Mouse (Mus musculus): ENCODE measurements around the gene Col15a1. TPM values are rescaled to one million over a fixed set of nuclear protein-coding genes. Genes with fewer than 3 reads are reported as not detected.

The Col15a1 gene
- polyA plus RNA-seq, 1 experiment from 2014 or later: 0.62 TPM

DNA sequence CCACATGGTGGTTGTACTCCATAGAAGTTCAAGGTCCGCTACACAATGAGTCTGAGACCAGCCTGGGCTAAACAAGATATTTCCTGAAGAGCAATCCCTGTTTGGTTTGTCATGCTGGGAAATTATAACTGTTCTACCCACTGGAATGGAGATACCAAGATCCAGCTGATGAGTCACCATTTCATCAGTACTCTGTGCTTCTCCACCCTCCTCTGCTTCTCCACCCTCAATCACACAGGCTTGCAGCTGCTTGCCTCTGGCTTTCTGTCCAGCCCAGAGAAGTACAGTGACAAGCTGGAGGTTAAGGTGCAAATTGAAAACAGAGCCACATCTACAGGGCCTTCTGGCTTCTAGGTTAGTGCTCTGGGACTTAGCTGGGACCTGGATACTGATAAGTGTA is 10.9 kb downstream of the Col15a1 start:
- no peak overlapping the region for H3K4me3 ChIP-seq (ENCODE audit: inconsistent target)
- no peaks in the 10 kb centered on the region for H3K36me3 ChIP-seq (ENCODE audit: inconsistent target)
- no peaks in the 10 kb centered on the region for H3K79me2 ChIP-seq (ENCODE audit: inconsistent target)
- no peak overlapping the region for H3K27ac ChIP-seq
- WGBS (ENCODE audit: missing documents): 95% methylated on average over 1 of the region's 1 CpGs

DNA sequence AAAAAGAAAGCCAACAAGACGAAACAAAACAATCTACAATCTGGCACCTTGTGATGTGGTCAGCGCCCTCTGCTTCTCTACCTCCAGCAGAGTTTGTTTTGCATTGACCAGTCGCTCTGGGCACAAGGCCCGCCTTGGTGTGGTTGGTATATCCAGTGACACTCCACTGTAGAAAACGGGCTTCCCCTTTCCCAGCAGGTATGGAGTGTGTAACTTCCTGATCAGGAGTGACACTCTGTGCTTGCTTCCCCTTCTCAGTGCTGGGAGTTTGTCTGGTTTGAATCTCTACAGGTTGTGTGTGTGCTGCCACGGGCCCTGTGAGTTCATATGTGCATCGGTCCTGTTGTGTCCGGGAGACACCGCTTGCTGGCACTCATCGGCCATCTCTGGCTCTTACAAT is 11.4 kb downstream of the Col15a1 start:
- WGBS (ENCODE audit: missing documents): 49% methylated on average over 10 of the region's 10 CpGs
- H3K79me2 ChIP-seq (ENCODE audit: inconsistent target): no peaks in the 10 kb centered on the region
- H3K27ac ChIP-seq: no peak overlapping the region
- H3K36me3 ChIP-seq (ENCODE audit: inconsistent target): no peaks in the 10 kb centered on the region
- H3K4me3 ChIP-seq (ENCODE audit: inconsistent target): no peak overlapping the region

DNA sequence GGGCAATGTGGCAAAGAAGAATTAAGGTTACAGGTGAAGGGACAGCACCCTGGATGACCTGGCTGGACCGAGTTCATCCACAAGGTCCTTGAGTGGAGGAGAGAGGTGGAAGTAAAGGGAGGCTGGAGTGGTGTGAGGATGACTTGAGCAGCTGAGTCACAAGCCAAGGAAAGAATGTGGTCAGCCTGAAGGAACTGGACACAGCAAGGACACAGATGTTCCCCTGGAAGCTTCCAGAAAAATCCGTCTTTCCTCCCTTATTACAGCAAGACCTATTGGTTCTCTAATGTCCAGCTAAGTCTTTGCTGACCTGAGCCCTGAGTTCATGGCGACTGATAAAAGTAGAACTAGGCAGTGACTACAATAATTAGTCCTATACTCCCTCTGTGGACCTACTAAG is 12.6 kb downstream of the Col15a1 start:
- H3K79me2 ChIP-seq (ENCODE audit: inconsistent target): no peaks in the 10 kb centered on the region
- H3K36me3 ChIP-seq (ENCODE audit: inconsistent target): no peaks in the 10 kb centered on the region
- no peak overlapping the region for H3K27ac ChIP-seq
- WGBS (ENCODE audit: missing documents): 94% methylated on average over 3 of the region's 3 CpGs
- H3K4me3 ChIP-seq (ENCODE audit: inconsistent target): no peak overlapping the region

DNA sequence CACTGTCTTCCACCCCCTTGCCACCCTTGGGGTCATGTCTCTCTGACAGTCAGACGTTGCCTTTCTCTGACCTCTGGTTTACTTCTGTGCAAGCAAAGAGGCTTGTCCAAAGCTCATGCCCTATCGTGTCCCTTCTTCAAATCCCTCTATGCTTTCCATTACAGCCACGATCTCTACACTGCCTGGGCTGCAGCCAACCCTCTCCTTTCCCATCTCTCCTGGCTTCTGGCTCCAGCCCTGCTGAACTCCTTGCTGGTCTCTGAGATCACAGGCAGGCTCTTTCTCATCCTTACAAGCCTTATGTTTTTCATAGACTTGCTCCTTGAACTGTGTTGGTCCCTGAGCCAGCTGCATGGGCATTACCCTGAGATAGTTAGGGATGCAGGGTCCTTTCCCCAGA is 14.2 kb downstream of the Col15a1 start:
- no peak overlapping the region for H3K4me3 ChIP-seq (ENCODE audit: inconsistent target)
- no peaks in the 10 kb centered on the region for H3K79me2 ChIP-seq (ENCODE audit: inconsistent target)
- H3K27ac ChIP-seq: no peak overlapping the region
- WGBS (ENCODE audit: missing documents): 93% methylated on average over 3 of the region's 3 CpGs
- no peaks in the 10 kb centered on the region for H3K36me3 ChIP-seq (ENCODE audit: inconsistent target)

DNA sequence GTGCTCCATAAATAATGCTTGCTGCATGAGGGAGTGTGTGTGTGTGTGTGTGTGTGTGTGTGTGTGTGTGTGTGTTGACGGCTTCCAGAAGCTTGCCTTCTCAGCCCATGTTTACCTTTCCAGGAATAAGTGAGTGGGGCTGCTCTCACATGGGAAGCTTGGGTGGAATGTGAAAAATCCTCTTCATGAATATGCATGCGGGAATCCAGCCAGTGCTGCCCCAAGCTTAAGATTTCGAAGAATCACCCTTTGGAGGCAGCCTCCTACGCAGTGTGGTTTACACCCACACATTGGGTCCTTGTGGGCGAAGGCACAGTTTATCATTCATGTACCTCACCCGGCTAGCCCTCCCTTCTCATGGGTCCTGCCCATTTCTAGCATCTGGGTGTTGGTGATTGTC is 18.0 kb downstream of the Col15a1 start:
- H3K4me3 ChIP-seq (ENCODE audit: inconsistent target): no peak overlapping the region
- H3K36me3 ChIP-seq (ENCODE audit: inconsistent target): no peaks in the 10 kb centered on the region
- H3K27ac ChIP-seq: no peak overlapping the region
- 95% methylated on average over 6 of the region's 6 CpGs for WGBS (ENCODE audit: missing documents)
- no peaks in the 10 kb centered on the region for H3K79me2 ChIP-seq (ENCODE audit: inconsistent target)

DNA sequence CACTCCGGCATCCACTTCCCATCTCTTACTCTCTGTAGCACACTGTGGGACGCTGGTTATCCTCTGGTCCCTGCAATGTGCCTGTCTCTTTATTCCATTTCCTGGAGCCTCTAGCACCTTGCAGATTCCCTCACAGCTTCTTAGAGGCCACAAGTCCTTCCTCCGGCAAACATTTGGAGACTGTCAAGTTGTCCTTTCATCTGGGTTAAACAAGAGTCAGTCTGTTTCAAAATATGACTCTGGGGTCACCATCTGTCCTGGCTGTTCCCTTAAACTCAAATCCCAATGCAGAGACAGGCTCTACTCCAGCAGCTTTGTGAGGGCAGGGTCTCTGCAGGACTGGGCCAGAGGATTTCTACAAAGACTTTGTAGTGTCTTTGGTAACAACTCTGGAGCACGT is 19.1 kb downstream of the Col15a1 start:
- WGBS (ENCODE audit: missing documents): 92% methylated on average over 4 of the region's 4 CpGs
- no peak overlapping the region for H3K27ac ChIP-seq
- H3K36me3 ChIP-seq (ENCODE audit: inconsistent target): no peaks in the 10 kb centered on the region
- H3K4me3 ChIP-seq (ENCODE audit: inconsistent target): no peak overlapping the region
- no peaks in the 10 kb centered on the region for H3K79me2 ChIP-seq (ENCODE audit: inconsistent target)

DNA sequence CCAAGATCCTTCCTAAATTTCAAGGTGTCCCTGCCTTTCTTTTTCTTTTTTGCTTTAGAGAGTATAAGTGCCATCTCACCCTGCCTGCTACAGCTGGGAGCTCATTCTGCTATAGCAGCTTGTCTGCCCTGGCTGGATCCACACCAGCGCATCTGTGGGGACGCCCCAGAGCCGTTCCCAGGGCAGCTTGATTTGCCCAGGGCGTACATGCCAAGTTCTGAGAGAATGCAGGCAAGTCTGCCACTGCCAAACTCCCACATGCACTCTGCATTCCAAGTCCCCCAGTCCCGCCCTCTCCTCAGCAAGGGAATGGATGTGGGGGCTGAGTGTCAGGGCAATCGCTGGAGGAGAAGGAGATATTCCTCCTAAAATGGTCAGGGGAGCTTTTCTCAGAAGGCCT is 19.8 kb downstream of the Col15a1 start:
- 86% methylated on average over 6 of the region's 6 CpGs for WGBS (ENCODE audit: missing documents)
- Histone ChIP-seq H3K79me2 (ENCODE audit: inconsistent target) (no peaks in the 10 kb centered on the region), H3K36me3 (ENCODE audit: inconsistent target) (no peaks in the 10 kb centered on the region), H3K4me3 (ENCODE audit: inconsistent target) (no peak overlapping the region), H3K27ac (no peak overlapping the region)

DNA sequence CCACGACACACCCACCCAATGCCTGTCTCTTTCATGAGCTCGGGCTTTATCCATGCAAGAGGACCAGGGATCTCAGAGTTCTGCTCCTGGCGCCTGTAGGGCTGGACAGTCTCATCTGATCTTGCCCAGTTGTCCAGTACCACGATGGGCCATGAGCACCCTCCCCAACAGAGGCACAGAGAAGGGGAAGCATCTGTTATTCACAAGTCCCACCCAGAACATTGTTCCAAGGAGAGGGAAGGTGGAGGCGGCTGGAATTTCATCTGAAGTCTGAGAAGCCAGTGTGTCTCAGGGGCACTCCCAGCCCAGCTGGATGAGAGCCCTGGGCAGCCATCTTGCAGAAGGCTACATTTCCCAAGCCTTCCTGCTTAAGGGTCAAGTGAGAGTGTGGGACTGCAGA is 21.0 kb downstream of the Col15a1 start:
- Histone ChIP-seq H3K79me2 (ENCODE audit: inconsistent target) (no peaks in the 10 kb centered on the region), H3K27ac (no peak overlapping the region), H3K36me3 (ENCODE audit: inconsistent target) (no peaks in the 10 kb centered on the region), H3K4me3 (ENCODE audit: inconsistent target) (no peak overlapping the region)
- 91% methylated on average over 5 of the region's 5 CpGs for WGBS (ENCODE audit: missing documents)

DNA sequence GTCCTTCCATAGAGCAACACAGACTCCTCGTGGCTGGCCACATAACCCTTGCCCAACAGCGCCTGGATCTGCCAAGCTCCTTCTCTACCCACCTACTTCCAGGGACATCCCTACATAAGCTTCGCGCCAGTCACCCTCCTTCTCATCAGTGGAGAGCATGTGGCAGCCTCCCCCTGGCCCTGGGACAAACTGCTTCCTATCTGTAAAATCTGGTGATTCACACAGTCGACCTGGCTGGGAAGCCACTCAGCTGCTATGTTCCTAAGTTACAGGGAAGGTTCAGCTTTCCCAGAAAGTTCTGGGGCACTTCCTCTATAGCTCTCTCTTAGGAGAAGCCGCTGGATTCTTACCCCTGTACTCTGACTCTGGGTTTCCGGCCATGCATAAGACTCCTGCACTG is 22.5 kb downstream of the Col15a1 start:
- no peaks in the 10 kb centered on the region for H3K79me2 ChIP-seq (ENCODE audit: inconsistent target)
- H3K27ac ChIP-seq: no peak overlapping the region
- no peak overlapping the region for H3K4me3 ChIP-seq (ENCODE audit: inconsistent target)
- 83% methylated on average over 7 of the region's 7 CpGs for WGBS (ENCODE audit: missing documents)
- no peaks in the 10 kb centered on the region for H3K36me3 ChIP-seq (ENCODE audit: inconsistent target)

DNA sequence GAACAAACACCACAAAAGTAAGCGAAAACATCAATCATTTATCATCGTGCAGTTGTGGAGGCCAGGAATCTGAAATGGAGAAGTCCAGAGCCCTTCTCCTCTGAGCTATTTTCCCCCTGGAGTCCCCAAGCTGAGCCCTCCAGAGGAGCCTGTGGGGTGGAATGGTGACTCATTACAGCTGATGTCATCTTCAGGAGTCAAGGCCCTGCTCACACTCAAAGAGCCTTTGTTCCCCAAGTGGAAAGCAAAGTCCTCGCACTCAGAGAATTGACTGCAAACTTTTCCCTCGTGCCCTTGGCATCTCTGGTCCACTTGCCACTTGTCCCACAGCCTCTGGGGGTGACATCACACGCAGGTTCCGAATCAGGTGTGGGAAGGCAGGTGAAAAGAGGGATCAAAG is 23.4 kb downstream of the Col15a1 start:
- no peaks in the 10 kb centered on the region for H3K36me3 ChIP-seq (ENCODE audit: inconsistent target)
- WGBS (ENCODE audit: missing documents): 85% methylated on average over 6 of the region's 6 CpGs
- no peak overlapping the region for H3K4me3 ChIP-seq (ENCODE audit: inconsistent target)
- no peaks in the 10 kb centered on the region for H3K79me2 ChIP-seq (ENCODE audit: inconsistent target)
- no peak overlapping the region for H3K27ac ChIP-seq

DNA sequence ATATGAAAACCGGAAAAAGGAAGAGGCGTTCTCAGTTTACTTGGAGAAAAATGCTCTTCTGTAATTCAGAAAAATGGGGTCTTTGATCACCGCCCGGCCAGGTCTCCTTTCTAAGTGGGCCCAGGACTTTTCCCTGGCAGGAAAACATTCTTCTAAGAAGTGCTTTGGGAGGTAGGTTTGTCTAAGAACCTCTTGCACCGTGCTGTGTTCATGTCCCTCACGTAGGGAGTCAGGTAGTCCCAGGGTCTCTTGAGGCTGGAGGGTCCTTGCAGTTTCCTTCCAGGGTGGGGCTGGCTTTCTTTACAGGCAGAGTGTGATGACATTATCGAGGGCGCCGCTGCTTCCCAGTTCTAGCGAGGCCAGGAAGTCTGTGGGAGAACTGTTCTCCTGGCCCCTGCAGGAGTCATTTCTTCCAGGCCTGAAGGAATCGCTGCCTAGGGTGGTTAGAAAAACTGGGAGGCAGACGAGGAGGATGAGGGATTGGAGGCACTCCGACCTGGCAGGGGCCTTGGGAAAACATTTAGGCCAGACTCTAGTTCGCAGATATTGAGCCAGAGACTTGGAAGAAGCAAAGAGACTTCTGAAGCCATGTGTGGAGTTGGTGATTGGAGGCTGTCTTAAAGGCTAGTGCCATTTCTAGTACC is 25.4 kb downstream of the Col15a1 start:
- Histone ChIP-seq H3K27ac (no peak overlapping the region), H3K4me3 (ENCODE audit: inconsistent target) (no peak overlapping the region), H3K36me3 (ENCODE audit: inconsistent target) (no peaks in the 10 kb centered on the region), H3K79me2 (ENCODE audit: inconsistent target) (no peaks in the 10 kb centered on the region)
- WGBS (ENCODE audit: missing documents): 91% methylated on average over 14 of the region's 14 CpGs

DNA sequence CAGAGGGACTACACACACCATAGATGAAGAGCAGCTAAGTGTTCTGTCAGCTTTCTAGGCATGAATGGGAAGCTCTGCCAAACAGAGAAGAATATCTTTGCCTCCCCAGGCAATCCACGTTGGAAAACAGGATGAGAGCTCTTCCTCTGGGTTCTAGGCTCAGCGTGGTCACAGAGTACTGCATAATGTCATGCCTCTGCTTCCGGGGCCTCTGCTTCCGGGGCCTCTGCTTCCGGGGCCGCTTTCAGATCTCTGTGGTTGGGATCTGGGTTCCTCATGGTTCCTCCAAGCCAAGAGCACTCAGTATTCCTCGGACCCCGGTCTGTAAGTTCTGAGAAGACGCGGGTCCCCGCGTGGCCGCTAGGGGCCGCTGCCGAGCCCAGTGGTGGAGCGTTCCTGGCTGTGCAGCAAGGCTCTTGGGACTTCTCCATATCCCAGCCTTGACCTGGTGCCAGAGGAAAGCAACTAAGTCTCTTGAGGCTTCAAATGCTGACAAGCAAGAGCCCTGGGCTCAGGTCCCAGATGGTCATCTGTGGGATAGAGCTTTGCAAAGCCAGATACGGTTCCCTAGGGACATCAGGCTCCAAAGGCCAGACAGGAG is 26.8 kb downstream of the Col15a1 start:
- Histone ChIP-seq H3K4me3 (ENCODE audit: inconsistent target) (no peak overlapping the region), H3K36me3 (ENCODE audit: inconsistent target) (no peaks in the 10 kb centered on the region), H3K27ac (no peak overlapping the region), H3K79me2 (ENCODE audit: inconsistent target) (no peaks in the 10 kb centered on the region)
- 13% methylated on average over 17 of the region's 17 CpGs for WGBS (ENCODE audit: missing documents)

DNA sequence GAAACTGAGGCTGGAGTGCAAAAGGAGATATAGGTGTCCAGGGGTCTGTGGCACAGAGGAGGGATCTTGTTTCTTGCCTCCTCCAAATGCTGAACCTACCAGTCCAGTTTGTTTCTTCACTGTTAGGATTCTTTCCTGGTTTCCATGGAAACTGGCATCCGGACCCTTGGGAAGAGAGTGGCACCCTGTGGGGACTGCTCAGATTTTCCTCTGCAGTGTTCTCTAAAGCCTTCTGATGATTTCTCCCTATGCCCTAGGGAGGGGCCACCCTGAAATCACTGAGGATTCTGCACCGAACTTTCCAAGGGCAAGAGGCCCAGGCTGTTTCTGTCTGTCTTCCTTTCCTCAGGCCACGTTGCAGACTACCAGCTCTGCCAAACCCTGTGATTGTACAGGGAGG is 27.4 kb downstream of the Col15a1 start:
- Histone ChIP-seq H3K4me3 (ENCODE audit: inconsistent target) (no peak overlapping the region), H3K36me3 (ENCODE audit: inconsistent target) (no peaks in the 10 kb centered on the region)
- WGBS (ENCODE audit: missing documents): 75% methylated on average over 3 of the region's 3 CpGs

DNA sequence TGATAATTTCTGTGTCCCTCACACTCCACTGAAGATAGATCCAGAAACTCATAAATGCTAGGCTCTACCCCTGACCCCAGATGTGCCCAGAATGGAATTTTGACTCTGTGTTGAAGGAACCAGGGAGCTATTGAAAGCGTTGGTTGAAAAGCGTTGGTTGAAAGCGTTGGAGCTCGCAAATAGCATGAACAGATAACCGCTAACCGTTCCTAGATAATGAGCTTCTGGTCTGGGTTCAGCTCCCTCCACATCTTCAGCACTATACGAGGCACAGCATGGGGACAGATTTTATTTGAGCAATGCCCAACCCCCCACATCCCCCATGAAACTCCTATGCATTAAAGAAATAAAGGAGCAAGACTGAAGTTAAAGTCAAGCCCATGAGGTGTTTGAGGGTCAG is 28.1 kb downstream of the Col15a1 start:
- Histone ChIP-seq H3K79me2 (ENCODE audit: inconsistent target) (no peaks in the 10 kb centered on the region), H3K27ac (no peak overlapping the region), H3K4me3 (ENCODE audit: inconsistent target) (no peak overlapping the region), H3K36me3 (ENCODE audit: inconsistent target) (no peaks in the 10 kb centered on the region)
- 96% methylated on average over 7 of the region's 7 CpGs for WGBS (ENCODE audit: missing documents)

More for the DNA sequence above, 27.4 kb downstream of the Col15a1 start:
- Histone ChIP-seq H3K27ac (no peak overlapping the region), H3K79me2 (ENCODE audit: inconsistent target) (no peaks in the 10 kb centered on the region)

DNA sequence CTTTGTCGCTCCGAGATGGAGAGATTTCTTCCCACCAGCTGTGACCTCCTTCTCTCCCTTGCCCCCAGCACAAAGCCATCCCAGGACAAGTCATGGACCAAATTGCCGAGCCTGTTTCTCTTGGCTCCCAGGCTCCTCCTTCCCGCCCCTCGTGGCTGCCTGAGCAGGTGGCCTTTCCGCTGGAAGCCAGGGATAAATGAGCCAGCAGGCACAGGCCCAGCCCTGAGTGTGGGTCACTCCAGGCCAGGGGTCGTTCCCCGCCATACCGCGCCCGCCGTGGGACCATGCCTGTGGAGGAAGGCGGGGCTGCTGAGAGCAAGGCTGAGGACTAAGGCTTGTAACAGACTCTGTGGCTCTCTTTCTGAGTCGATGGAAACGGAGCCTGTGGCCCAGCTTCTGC is 29.3 kb downstream of the Col15a1 start:
- Histone ChIP-seq H3K4me3 (ENCODE audit: inconsistent target) (no peak overlapping the region), H3K27ac (no peak overlapping the region), H3K79me2 (ENCODE audit: inconsistent target) (no peaks in the 10 kb centered on the region), H3K36me3 (ENCODE audit: inconsistent target) (no peaks in the 10 kb centered on the region)
- 88% methylated on average over 14 of the region's 15 CpGs for WGBS (ENCODE audit: missing documents)

DNA sequence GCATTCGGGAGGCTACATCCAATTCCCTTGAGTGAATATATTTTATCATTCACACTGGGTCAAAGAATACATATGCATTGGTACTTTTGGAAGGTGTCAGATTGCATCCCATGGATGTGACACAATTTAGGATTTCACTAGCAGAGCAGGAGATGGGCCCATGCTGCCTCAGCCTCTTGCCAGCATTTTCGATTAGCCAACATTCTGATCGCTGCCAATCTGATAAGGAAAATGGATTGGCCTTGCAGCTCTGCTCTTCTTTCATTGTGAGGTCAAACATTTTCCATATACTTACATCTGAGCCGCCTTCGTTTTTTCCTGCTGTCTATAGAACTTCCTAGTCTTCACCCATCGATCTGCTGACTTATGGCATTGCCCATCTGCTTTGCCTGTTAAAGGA is 31.2 kb downstream of the Col15a1 start:
- Histone ChIP-seq H3K36me3 (ENCODE audit: inconsistent target) (no peaks in the 10 kb centered on the region), H3K27ac (no peak overlapping the region), H3K79me2 (ENCODE audit: inconsistent target) (no peaks in the 10 kb centered on the region), H3K4me3 (ENCODE audit: inconsistent target) (no peak overlapping the region)
- 95% methylated on average over 6 of the region's 6 CpGs for WGBS (ENCODE audit: missing documents)
